Comparison of ENCODE assay signal across 8 mouse cellular contexts in genomic region chr10:67912337-67912776, GRCm38 (mm10). TPM values are rescaled to one million over a fixed set of nuclear protein-coding genes. Genes with fewer than 3 reads are reported as not detected.
DNase-seq lines count a peak whose midpoint lies in the region; ATAC-seq and TF ChIP-seq lines count a peak whose summit lies in the region.

TSS of gene Zfp365 (minus strand) at chr10:67912662.

- H3K36me3 ChIP-seq in hindbrain, postnatal 0 days (ENCODE audit: insufficient read depth, low read length): 0 out of 2 replicates have a peak, but pooled peaks cover 4% of the 10 kb centered on the region

- WGBS in hindbrain, postnatal 0 days: under 1% methylated on average over 43 of the region's 43 CpGs

- DNase-seq in adipocyte (ENCODE audit: low spot score): peak; percentile 79
- DNase-seq in gastrocnemius, postnatal 10 days: peak; percentile 77
- peak; percentile 95 for DNase-seq in hindbrain, postnatal 0 days (ENCODE audit: low spot score)
- peak; percentile 83 to 84 for DNase-seq in left cerebral cortex, adult 2 months (ENCODE audit: extremely low spot score in 1 of 2, low spot score in 2 of 2)
- DNase-seq in lung, postnatal 4 days: peak; percentile 70 to 80
- peak; percentile 91 for DNase-seq in right cerebral cortex, adult 18-20 months
- no peak for DNase-seq in spleen, postnatal 36 days (ENCODE audit: low spot score in 2 of 2)

- ATAC-seq in hindbrain, postnatal 0 days: peak; percentile 96

- intact Hi-C loops in left cerebral cortex, adult 2 months (cut with DNase I): loop anchor here (5.0 to 10.0 kb wide), 2 partner anchors 70 to 362 kb away; partner anchors contain the start of gene Arid5b

- no peaks in the 10 kb centered on the region for H3K9me3 ChIP-seq in hindbrain, postnatal 0 days (ENCODE audit: low read length)

- H3K27me3 ChIP-seq in hindbrain, postnatal 0 days (ENCODE audit: insufficient read depth, low read length): no peaks in the 10 kb centered on the region

- peak within 1 kb of the TSS; percentile 76 for H3K4me3 ChIP-seq in cortical plate, adult 2 months (ENCODE audit: insufficient read depth, low read length)
- H3K4me3 ChIP-seq in hindbrain, postnatal 0 days (ENCODE audit: low read length): peak within 1 kb of the TSS; percentile 60
- peak within 1 kb of the TSS; percentile 88 for H3K4me3 ChIP-seq in left cerebral cortex, adult 2 months

- TF ChIP-seq POLR2A in cortical plate, adult 2 months (IDR thresholded peaks at IDR 0.05; ENCODE audit: extremely low read depth, insufficient read depth, low read length): peak; percentile 53; the same call in 1 of the 2 replicates

- peak within 1 kb of the TSS; percentile 96 for H3K27ac ChIP-seq in cortical plate, adult 2 months (ENCODE audit: insufficient read depth, low read length)
- H3K27ac ChIP-seq in hindbrain, postnatal 0 days: peak within 1 kb of the TSS; percentile 75
- peak within 1 kb of the TSS; percentile 97 for H3K27ac ChIP-seq in left cerebral cortex, adult 2 months

- peak within 1 kb of the TSS; percentile 85 for H3K4me2 ChIP-seq in hindbrain, postnatal 0 days (ENCODE audit: low read depth, low read length)

- H3K4me1 ChIP-seq in cortical plate, adult 2 months (ENCODE audit: control insufficient read depth, insufficient read depth, low read length): peaks cover 2% of the 10 kb centered on the region
- no peaks in the 10 kb centered on the region for H3K4me1 ChIP-seq in hindbrain, postnatal 0 days (ENCODE audit: insufficient read depth, low read length)

- peak within 1 kb of the TSS; percentile 68 for H3K9ac ChIP-seq in hindbrain, postnatal 0 days (replicated peaks; ENCODE audit: low read length)

- TF ChIP-seq CTCF in cortical plate, adult 2 months (IDR thresholded peaks at IDR 0.05; ENCODE audit: extremely low read depth, insufficient read depth, low read length): no peak
- no peak for TF ChIP-seq CTCF in hindbrain, postnatal 0 days (IDR thresholded peaks at IDR 0.05; ENCODE audit: low read depth)
- no peak; the same call in none of the 2 replicates for TF ChIP-seq CTCF in left cerebral cortex, adult 2 months (IDR thresholded peaks at IDR 0.05)

RNA-seq across cellular contexts. Expression of gene Zfp365, which starts in this region (rescaled TPM):
- 315 and 333 TPM in 2 replicates for polyA plus RNA-seq in cortical plate, adult 2 months (2012; rRNA removed)
- total RNA-seq in gastrocnemius, postnatal 10 days (2021): 1 to 10 TPM in 1 of 2 experiments, under 1 TPM in 1; 0.59 to 1.5 TPM
- total RNA-seq in hindbrain, postnatal 0 days (2014; rRNA removed): 14.3 and 16.6 TPM in 2 replicates
- 7.9 and 8.8 TPM in 2 replicates for polyA plus RNA-seq in hindbrain, postnatal 0 days (2015; fragmentation: Nextera tagmentation; extraction: Ambion mirVana)
- 100 to 1,000 TPM; 456 to 474 TPM for total RNA-seq in left cerebral cortex, adult 2 months (2021)

Comparison
In these comparisons a context has a peak if more than half of its experiments do, and no peak if none do; other contexts are left out.
1. RNA of gene Zfp365 (total RNA-seq): 456 to 474 TPM in left cerebral cortex, adult 2 months; 14.3 to 16.6 TPM in hindbrain, postnatal 0 days and 0.59 to 1.5 TPM in gastrocnemius, postnatal 10 days; every median in the first group is over 10 times any median in the second.
2. RNA of gene Zfp365 (polyA plus RNA-seq): 315 to 333 TPM in cortical plate, adult 2 months; 7.9 to 8.8 TPM in hindbrain, postnatal 0 days; every median in the first group is over 10 times any median in the second.
3. DNase-seq: peak in adipocyte (single experiment), gastrocnemius, postnatal 10 days (single experiment), hindbrain, postnatal 0 days (single experiment), left cerebral cortex, adult 2 months (2 of 2), lung, postnatal 4 days (2 of 2) and right cerebral cortex, adult 18-20 months (single experiment); none in spleen, postnatal 36 days (0 of 2).
4. Peak in every context shown above with its lines, with median percentiles within 50 percentile points of each other: H3K27ac ChIP-seq and H3K4me3 ChIP-seq.